Mouse (Mus musculus): ENCODE data around the gene Tmed8. TPM values are rescaled to one million over a fixed set of nuclear protein-coding genes. Genes with fewer than 3 reads are reported as not detected.
"Not testable (repeated sequence)": the region's sequence is repeated elsewhere in the genome, so short reads cannot be mapped to it uniquely, and the experiment has no call there.

Tmed8 gene
- polyA plus RNA-seq, 1 experiment: 22.1 TPM

- no peak for DNase-seq
- Histone ChIP-seq H3K4me3 (replicated peaks; ENCODE audit: insufficient read depth, low read depth, low read length) (no peak overlapping the region), H3K27ac (ENCODE audit: insufficient read depth, low read length) (no peak overlapping the region), H3K27me3 (ENCODE audit: control insufficient read depth, insufficient read depth, low read length) (no peaks in the 10 kb centered on the region), H3K4me1 (ENCODE audit: control insufficient read depth, insufficient read depth, low read length) (no peaks in the 10 kb centered on the region)
- TF ChIP-seq POLR2A (IDR thresholded peaks at IDR 0.05; ENCODE audit: borderline replicate concordance, insufficient read depth, low read length) (no peak), CTCF (IDR thresholded peaks at IDR 0.05; ENCODE audit: borderline replicate concordance, insufficient read depth, low read depth, low read length) (no peak)
Observed at GRCm38 (mm10) chr12:87217596-87217995, 17.3 kb upstream of the Tmed8 start.

- no peak overlapping the region for H3K4me3 ChIP-seq (replicated peaks; ENCODE audit: insufficient read depth, low read depth, low read length)
- 66% methylated on average over 2 of the region's 2 CpGs for WGBS
- no peak for DNase-seq
- no peak overlapping the region for H3K27ac ChIP-seq (ENCODE audit: insufficient read depth, low read length)
- no peaks in the 10 kb centered on the region for H3K27me3 ChIP-seq (ENCODE audit: control insufficient read depth, insufficient read depth, low read length)
- no peaks in the 10 kb centered on the region for H3K4me1 ChIP-seq (ENCODE audit: control insufficient read depth, insufficient read depth, low read length)
- TF ChIP-seq CTCF (IDR thresholded peaks at IDR 0.05; ENCODE audit: borderline replicate concordance, insufficient read depth, low read depth, low read length): no peak
- TF ChIP-seq POLR2A (IDR thresholded peaks at IDR 0.05; ENCODE audit: borderline replicate concordance, insufficient read depth, low read length): no peak
Observed at GRCm38 (mm10) chr12:87216053-87216452, 15.8 kb upstream of the Tmed8 start.

- H3K27ac ChIP-seq (ENCODE audit: insufficient read depth, low read length): no peak overlapping the region
- H3K27me3 ChIP-seq (ENCODE audit: control insufficient read depth, insufficient read depth, low read length): no peaks in the 10 kb centered on the region
- H3K4me3 ChIP-seq (replicated peaks; ENCODE audit: insufficient read depth, low read depth, low read length): no peak overlapping the region
- 65% methylated on average over 2 of the region's 2 CpGs for WGBS
- TF ChIP-seq POLR2A (IDR thresholded peaks at IDR 0.05; ENCODE audit: borderline replicate concordance, insufficient read depth, low read length) (no peak), CTCF (IDR thresholded peaks at IDR 0.05; ENCODE audit: borderline replicate concordance, insufficient read depth, low read depth, low read length) (no peak)
- DNase-seq: no peak
- no peaks in the 10 kb centered on the region for H3K4me1 ChIP-seq (ENCODE audit: control insufficient read depth, insufficient read depth, low read length)
Observed at GRCm38 (mm10) chr12:87212844-87213606, 12.8 kb upstream of the Tmed8 start.

GRCm38 (mm10) chr12:87205789-87206188 lies 5.5 kb upstream of the Tmed8 start:
- H3K4me1 ChIP-seq (ENCODE audit: control insufficient read depth, insufficient read depth, low read length); H3K27ac ChIP-seq (ENCODE audit: insufficient read depth, low read length); H3K27me3 ChIP-seq (ENCODE audit: control insufficient read depth, insufficient read depth, low read length); DNase-seq; H3K4me3 ChIP-seq (replicated peaks; ENCODE audit: insufficient read depth, low read depth, low read length): not testable (repeated sequence)
- WGBS: 90% methylated on average over 5 of the region's 5 CpGs

GRCm38 (mm10) chr12:87201694-87202093 lies 1.4 kb upstream of the Tmed8 start:
- no peak for DNase-seq
- H3K27me3 ChIP-seq (ENCODE audit: control insufficient read depth, insufficient read depth, low read length): no peaks in the 10 kb centered on the region
- H3K4me3 ChIP-seq (replicated peaks; ENCODE audit: insufficient read depth, low read depth, low read length): no peak overlapping the region
- TF ChIP-seq POLR2A (IDR thresholded peaks at IDR 0.05; ENCODE audit: borderline replicate concordance, insufficient read depth, low read length) (no peak), CTCF (IDR thresholded peaks at IDR 0.05; ENCODE audit: borderline replicate concordance, insufficient read depth, low read depth, low read length) (no peak)
- H3K4me1 ChIP-seq (ENCODE audit: control insufficient read depth, insufficient read depth, low read length): 0 out of 2 replicates have a peak, but pooled peaks cover 2% of the 10 kb centered on the region
- 71% methylated on average over 5 of the region's 5 CpGs for WGBS
- H3K27ac ChIP-seq (ENCODE audit: insufficient read depth, low read length): no peak overlapping the region

GRCm38 (mm10) chr12:87199206-87199972 lies 865 bp downstream of the Tmed8 start, which contains the start of gene Samd15:
Gene Samd15, plus strand, starts transcription at chr12:87199723.
- 1% methylated on average over 38 of the region's 38 CpGs for WGBS
- H3K27ac ChIP-seq (ENCODE audit: insufficient read depth, low read length): peak within 1 kb of the TSS; percentile 65
- peak in 1 of 2 experiments; percentile 48 for DNase-seq
- TF ChIP-seq CTCF (IDR thresholded peaks at IDR 0.05; ENCODE audit: borderline replicate concordance, insufficient read depth, low read depth, low read length) (no peak), POLR2A (IDR thresholded peaks at IDR 0.05; ENCODE audit: borderline replicate concordance, insufficient read depth, low read length) (no peak)
- H3K4me3 ChIP-seq (replicated peaks; ENCODE audit: insufficient read depth, low read depth, low read length): peak within 1 kb of the TSS; percentile 89
- H3K4me1 ChIP-seq (ENCODE audit: control insufficient read depth, insufficient read depth, low read length): 0 out of 2 replicates have a peak, but pooled peaks cover 2% of the 10 kb centered on the region
- H3K27me3 ChIP-seq (ENCODE audit: control insufficient read depth, insufficient read depth, low read length): no peaks in the 10 kb centered on the region

- H3K27me3 ChIP-seq (ENCODE audit: control insufficient read depth, insufficient read depth, low read length): no peaks in the 10 kb centered on the region
- WGBS: 38% methylated on average over 6 of the region's 6 CpGs
- TF ChIP-seq CTCF (IDR thresholded peaks at IDR 0.05; ENCODE audit: borderline replicate concordance, insufficient read depth, low read depth, low read length) (no peak), POLR2A (IDR thresholded peaks at IDR 0.05; ENCODE audit: borderline replicate concordance, insufficient read depth, low read length) (no peak)
- DNase-seq: no peak
- H3K4me1 ChIP-seq (ENCODE audit: control insufficient read depth, insufficient read depth, low read length): 0 out of 2 replicates have a peak, but pooled peaks cover 2% of the 10 kb centered on the region
- H3K4me3 ChIP-seq (replicated peaks; ENCODE audit: insufficient read depth, low read depth, low read length): peak overlapping the region; percentile 89
- no peak overlapping the region for H3K27ac ChIP-seq (ENCODE audit: insufficient read depth, low read length)
Observed at GRCm38 (mm10) chr12:87198792-87199191, 1.5 kb downstream of the Tmed8 start.

GRCm38 (mm10) chr12:87196310-87196709 lies 3.9 kb downstream of the Tmed8 start:
- H3K27ac ChIP-seq (ENCODE audit: insufficient read depth, low read length): no peak overlapping the region
- H3K27me3 ChIP-seq (ENCODE audit: control insufficient read depth, insufficient read depth, low read length): no peaks in the 10 kb centered on the region
- TF ChIP-seq CTCF (IDR thresholded peaks at IDR 0.05; ENCODE audit: borderline replicate concordance, insufficient read depth, low read depth, low read length) (no peak), POLR2A (IDR thresholded peaks at IDR 0.05; ENCODE audit: borderline replicate concordance, insufficient read depth, low read length) (no peak)
- H3K4me3 ChIP-seq (replicated peaks; ENCODE audit: insufficient read depth, low read depth, low read length): no peak overlapping the region
- H3K4me1 ChIP-seq (ENCODE audit: control insufficient read depth, insufficient read depth, low read length): 0 out of 2 replicates have a peak, but pooled peaks cover 2% of the 10 kb centered on the region
- no peak for DNase-seq

All from cerebellum, adult 2 months (tissue).